Mouse (Mus musculus): Measurements from ENCODE around the gene Rab5b.

Gene Rab5b

GRCm38 (mm10) chr10:128699006-128699405, 2.9 kb upstream of the Rab5b start:
- DNase-seq (ENCODE audit: low read depth), result no peak

GRCm38 (mm10) chr10:128697072-128697725, 1.1 kb upstream of the Rab5b start:
- DNase-seq (ENCODE audit: low read depth), result no peak

- peak; percentile 42 for DNase-seq (ENCODE audit: low read depth)
These were observed 563 bp downstream of the Rab5b start for GRCm38 (mm10) chr10:128695411-128695991.

GRCm38 (mm10) chr10:128674469-128675008, 21.5 kb downstream of the Rab5b start:
- peak; percentile 72 for DNase-seq (ENCODE audit: low read depth)

GRCm38 (mm10) chr10:128673763-128674468, 22.1 kb downstream of the Rab5b start, which contains the start of gene Suox:
Gene Suox, minus strand, starts transcription at chr10:128674073.
- peak; percentile 79 for DNase-seq (ENCODE audit: low read depth)

- DNase-seq (ENCODE audit: low read depth), result no peak
These were observed 24.9 kb downstream of the Rab5b start for GRCm38 (mm10) chr10:128671148-128671547.

- no peak for DNase-seq (ENCODE audit: low read depth)
These were observed 27.0 kb downstream of the Rab5b start for GRCm38 (mm10) chr10:128668790-128669672.

- DNase-seq (ENCODE audit: low read depth), result no peak
These were observed 30.3 kb downstream of the Rab5b start for GRCm38 (mm10) chr10:128665806-128666205.

GRCm38 (mm10) chr10:128665307-128665706, 30.8 kb downstream of the Rab5b start:
- no peak for DNase-seq (ENCODE audit: low read depth)

- DNase-seq (ENCODE audit: low read depth), result no peak
These were observed 31.3 kb downstream of the Rab5b start for GRCm38 (mm10) chr10:128664808-128665207.

- peak; percentile 95 for DNase-seq (ENCODE audit: low read depth)
These were observed 32.4 kb downstream of the Rab5b start for GRCm38 (mm10) chr10:128663441-128664220.

- DNase-seq (ENCODE audit: low read depth), result peak; percentile 54
These were observed 33.6 kb downstream of the Rab5b start for GRCm38 (mm10) chr10:128662465-128662864.

- DNase-seq (ENCODE audit: low read depth), result no peak
These were observed 36.6 kb downstream of the Rab5b start for GRCm38 (mm10) chr10:128659490-128659889.

- DNase-seq (ENCODE audit: low read depth), result no peak
These were observed 38.2 kb downstream of the Rab5b start for GRCm38 (mm10) chr10:128657844-128658243.

- DNase-seq (ENCODE audit: low read depth), result no peak
These were observed 39.3 kb downstream of the Rab5b start for GRCm38 (mm10) chr10:128656731-128657130.

- no peak for DNase-seq (ENCODE audit: low read depth)
These were observed 40.8 kb downstream of the Rab5b start for GRCm38 (mm10) chr10:128655254-128655653.

GRCm38 (mm10) chr10:128653866-128654265, 42.2 kb downstream of the Rab5b start:
- no peak for DNase-seq (ENCODE audit: low read depth)

GRCm38 (mm10) chr10:128646139-128647089, 49.6 kb downstream of the Rab5b start:
- DNase-seq (ENCODE audit: low read depth), result no peak

- no peak for DNase-seq (ENCODE audit: low read depth)
These were observed 50.7 kb downstream of the Rab5b start, which contains the start of gene Ikzf4 for GRCm38 (mm10) chr10:128645111-128646011. Gene Ikzf4, minus strand, starts transcription at chr10:128645991.

Data from 416B (cell line).